Mouse (Mus musculus): ENCODE measurements at regions not wholly inside any gene's neighbourhood (a gene's known extent, or its start where the extent isn't known, plus 50 kb on each side); places are given as distances from the start of the nearest gene placed in this dataset.

DNA sequence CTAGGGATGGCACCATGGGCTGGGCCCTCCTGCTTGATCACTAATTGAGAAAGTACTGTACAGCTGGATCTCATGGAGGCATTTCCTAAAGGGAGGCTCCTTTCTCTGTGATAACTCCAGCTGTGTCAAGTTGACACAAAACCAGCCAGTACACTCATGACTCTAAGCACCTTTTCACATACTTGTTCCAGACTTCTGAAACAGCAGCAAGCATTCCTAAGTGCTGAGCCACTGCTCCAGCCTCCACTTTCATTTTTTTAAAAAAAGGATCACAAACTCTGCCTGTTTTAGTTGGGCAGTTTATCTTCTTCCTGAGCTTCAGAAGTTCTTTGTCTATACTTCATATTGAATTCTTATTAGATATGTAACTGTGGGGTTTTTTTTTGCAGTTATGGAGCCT lies 56.0 kb upstream of the Gpc4 start:
- Histone ChIP-seq H3K36me3 (ENCODE audit: control insufficient read depth, insufficient read depth, low read length) (no peaks in the 10 kb centered on the region), H3K4me3 (ENCODE audit: low read length) (no peak overlapping the region), H3K9me3 (ENCODE audit: control insufficient read depth, low read length) (no peaks in the 10 kb centered on the region), H3K9ac (ENCODE audit: low read length) (no peak overlapping the region), H3K27ac (ENCODE audit: low read length) (no peak overlapping the region), H3K27me3 (ENCODE audit: control insufficient read depth, insufficient read depth, low read depth, low read length) (no peaks in the 10 kb centered on the region), H3K4me2 (ENCODE audit: low read depth, low read length) (no peak overlapping the region), H3K4me1 (replicated peaks; ENCODE audit: control insufficient read depth, insufficient read depth, low read length) (0 out of 2 replicates have a peak, but pooled peaks cover 2% of the 10 kb centered on the region)
- no peak for ATAC-seq (ENCODE audit: low read depth)

DNA sequence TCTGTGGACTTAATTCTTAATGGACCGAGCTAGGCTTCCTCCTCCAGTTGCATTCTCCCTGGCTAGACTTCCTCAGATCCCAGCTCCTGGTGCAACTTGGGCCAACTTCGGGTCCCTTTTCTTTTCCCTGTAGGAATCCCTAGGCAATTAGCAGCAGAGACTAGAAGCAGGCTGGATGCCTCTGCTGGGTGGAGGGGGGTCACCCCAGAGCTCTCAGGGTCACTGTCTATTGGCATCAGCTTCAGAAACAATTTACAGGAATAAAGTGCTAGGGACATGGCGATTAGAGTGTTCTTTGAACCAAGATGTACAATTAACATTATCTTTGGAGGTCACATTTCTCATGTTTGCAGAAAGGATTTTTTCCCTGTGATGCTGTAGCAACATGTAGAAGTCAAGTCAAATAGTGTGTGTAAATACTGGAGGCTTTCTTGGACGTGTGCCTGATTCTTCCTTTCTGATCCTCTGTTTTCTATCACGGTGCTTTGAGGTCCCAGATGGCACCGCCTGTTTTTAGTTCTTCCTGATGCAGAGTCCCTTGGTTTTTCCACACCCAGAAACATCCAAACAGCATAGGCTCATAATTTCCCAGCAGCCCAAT lies 52.2 kb upstream of the Gpc4 start:
- peak; percentile 72 for ATAC-seq (ENCODE audit: low read depth)
- H3K9me3 ChIP-seq (ENCODE audit: control insufficient read depth, low read length) = no peaks in the 10 kb centered on the region
- WGBS = 35% methylated on average over 6 of the region's 6 CpGs
- H3K9ac ChIP-seq (ENCODE audit: low read length) = no peak overlapping the region
- no peaks in the 10 kb centered on the region for H3K36me3 ChIP-seq (ENCODE audit: control insufficient read depth, insufficient read depth, low read length)
- peaks cover 7% of the 10 kb centered on the region; the same call in 1 of the 2 replicates for H3K4me1 ChIP-seq (replicated peaks; ENCODE audit: control insufficient read depth, insufficient read depth, low read length)
- no peaks in the 10 kb centered on the region for H3K27me3 ChIP-seq (ENCODE audit: control insufficient read depth, insufficient read depth, low read depth, low read length)
- H3K4me2 ChIP-seq (ENCODE audit: low read depth, low read length) = no peak overlapping the region
- H3K4me3 ChIP-seq (ENCODE audit: low read length) = no peak overlapping the region
- H3K27ac ChIP-seq (ENCODE audit: low read length) = peak overlapping the region; percentile 2; the same call in 1 of the 2 replicates
